Mouse (Mus musculus) thymus, postnatal 36 days (tissue): Measurements from ENCODE around the gene Ptprn2.
A peak's percentile ranks its signal among the peaks of the same experiment; 100 is the strongest.

Experiments used
- DNase-seq, 2 experiments: peaks; one replicate each; pipeline ENCODE4 v3.0.0; 2022; ENCODE audit warnings: mixed read lengths in 2 of 2

The Ptprn2 gene

DNA sequence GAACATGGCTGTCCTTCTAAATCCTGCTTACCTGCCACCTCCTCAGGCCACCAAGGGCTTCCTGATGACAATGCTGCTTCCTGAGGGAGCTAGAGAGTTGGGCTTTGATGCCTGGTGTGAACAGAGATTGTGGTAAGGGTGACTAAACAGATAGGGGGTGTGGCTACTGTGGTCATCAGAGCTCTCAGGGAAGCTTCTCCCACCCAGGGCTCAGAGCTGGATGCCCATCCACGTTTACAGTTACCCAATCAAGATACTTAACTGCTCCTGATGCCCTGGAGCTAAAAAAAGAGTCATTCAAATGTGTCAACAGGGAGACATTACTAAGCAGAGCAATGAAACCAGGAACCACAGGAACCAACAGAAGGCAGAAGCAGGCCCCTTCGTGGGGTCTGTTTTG is 532.4 kb downstream of the Ptprn2 start:
- no peak for DNase-seq

DNA sequence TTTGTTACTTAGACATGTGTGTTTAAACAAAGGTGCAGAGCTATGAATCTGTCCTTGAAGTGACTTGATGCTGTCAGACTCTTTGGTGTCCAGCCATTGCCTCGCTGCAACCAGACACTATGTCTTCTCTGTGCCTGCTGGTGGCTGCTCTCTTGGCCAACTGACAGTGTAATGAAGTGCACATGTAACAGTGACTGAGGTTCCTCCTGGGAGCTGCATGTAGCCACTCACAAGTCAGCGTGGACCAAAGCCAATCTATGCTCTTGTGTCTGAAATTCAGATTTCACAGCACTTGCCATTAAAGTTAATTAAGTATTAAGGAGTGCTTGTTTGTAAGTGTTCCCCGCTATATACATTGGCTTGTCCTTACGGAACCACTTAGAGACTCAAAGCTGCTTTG is 537.7 kb downstream of the Ptprn2 start:
- DNase-seq = no peak

DNA sequence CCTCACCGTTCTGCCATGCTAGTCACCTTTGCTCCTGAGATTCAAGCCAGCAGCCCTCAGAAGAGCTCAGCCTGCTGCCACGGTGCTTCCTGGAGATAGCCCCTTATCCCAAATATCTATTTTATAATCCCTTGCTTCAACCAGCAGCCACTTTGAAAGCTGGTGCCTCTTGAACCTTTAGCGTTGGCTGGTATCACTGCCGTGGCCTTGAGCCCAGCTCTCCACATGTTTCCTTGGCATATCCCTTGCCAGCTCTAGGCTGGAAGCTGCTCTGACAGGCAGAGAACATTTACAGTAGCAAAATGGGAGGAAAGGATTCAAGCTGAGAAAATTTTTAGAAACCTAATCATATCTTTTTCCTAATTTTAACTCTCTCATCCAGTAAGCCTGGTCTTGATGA is 539.4 kb downstream of the Ptprn2 start:
- DNase-seq = no peak

DNA sequence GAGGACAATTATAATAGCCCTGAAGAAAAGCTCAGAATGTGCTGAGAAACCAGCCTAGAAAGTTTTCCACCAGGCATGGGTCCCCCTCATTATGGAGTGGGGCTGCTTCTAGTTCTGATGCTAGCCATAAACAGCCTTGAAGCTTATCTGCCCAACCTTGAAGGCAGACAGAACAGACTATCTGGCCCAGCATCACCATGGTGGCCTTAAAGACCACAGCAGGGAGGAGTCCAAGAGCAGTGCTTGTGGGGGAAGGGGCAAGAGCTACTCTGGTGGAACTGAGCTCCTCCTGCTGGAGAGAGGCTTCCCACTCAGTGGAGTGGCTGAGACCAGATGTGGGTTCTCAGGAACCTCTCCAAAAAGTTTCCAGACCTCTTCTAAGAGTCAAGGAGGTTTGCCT is 540.2 kb downstream of the Ptprn2 start:
- no peak for DNase-seq

DNA sequence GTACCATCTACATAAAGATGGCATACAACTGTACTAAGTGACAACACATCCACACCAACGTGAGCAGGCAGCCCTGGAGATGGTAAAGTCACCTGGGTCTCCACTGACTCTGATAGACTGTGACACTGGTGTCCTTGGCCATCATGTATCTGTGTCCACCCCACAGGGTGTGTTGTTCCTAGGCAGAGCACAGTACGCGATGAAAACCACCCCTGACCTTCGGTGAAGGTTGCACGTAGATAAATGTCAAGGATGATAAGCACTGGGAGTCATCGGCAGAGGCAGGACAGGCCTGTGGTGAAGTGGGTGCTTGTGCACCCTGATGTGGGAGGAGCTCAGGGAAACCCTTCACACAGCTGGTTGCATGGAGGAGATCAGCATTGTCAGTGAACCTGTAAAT is 541.8 kb downstream of the Ptprn2 start:
- DNase-seq = no peak

DNA sequence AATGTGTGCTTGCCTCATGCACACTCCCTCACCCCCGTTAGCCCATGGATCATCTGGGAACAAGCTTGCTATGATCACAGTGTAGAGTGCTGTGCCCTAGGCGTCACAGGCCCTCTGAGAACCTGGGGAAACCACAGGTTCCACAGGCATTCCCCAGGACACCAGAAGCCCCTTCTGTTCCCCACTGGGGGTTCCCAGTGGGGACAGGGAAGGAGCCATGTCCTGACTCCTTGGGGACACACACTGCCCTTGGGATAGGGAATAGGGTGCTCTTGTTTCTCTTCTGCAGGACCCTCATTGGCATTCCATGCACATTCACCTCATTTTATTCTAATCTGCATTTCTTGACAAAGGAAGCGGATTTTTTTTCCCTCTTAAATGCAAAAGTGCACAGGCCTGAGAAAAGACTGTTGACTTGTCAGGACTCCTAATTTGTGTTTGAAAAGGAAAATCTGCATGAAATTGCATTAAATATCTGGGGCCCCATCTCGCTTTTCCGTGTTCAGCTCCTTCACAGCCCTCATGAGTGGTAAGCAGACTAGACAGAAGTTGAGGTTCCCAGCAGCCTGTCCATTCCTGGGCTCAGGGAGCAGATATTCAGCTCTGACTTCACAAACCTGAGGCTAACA is 542.9 kb downstream of the Ptprn2 start:
- no peak for DNase-seq

DNA sequence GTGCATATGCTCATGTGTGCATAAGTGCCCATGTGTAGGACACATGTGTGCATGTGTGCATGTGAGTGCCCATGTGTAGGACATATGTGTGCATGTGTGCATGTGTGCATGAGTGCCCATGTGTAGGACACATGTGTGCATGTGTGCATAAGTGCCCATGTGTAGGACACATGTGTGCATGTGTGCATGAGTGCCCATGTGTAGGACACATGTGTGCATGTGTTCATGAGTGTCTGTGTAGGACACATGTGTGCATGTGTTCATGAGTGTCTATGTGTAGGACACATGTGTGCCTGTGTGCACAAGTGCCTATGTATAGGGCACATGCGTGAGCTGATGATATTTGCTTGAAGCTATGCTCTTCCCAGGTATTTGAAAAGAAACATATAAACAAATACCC is 547.7 kb downstream of the Ptprn2 start:
- DNase-seq = no peak

DNA sequence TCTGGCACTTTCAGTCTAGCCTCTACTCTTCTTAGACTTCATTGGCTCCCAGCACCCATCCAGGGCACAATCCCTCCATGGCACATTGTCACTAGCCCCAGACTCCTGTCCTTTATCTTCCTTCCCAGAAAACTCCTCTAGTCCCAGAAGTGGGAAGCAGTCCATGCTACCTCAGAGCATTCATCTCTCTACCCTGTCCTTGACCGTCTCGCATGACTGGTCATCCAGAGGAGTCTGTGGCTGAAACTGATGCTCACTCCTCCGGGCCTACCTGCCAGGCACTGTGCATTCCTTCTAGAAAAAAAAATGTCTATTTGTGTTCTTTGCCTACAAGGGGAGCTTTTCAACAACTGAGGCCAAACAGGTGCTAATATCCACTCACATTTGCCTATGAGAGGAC is 549.0 kb downstream of the Ptprn2 start:
- DNase-seq = no peak

DNA sequence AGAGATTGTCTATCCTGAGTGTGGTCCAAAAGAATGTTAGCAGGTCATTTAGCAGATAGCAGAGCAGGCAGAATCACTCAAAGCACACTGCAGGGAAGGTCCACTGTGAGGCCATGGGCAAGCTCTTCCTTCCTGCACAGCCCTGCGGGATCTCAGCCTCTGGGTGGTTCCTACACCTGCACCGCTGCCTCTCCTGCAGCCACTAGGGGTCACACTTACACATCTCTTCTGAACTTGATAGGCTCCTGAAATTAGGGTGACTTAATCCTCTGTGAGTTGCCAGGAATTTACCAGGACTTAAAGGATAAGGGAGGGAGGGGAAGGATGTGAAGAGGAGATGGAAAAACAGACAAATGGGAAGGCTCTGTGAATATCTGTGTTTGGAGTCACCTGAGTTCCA is 549.7 kb downstream of the Ptprn2 start:
- peak; percentile 27 to 40 for DNase-seq

DNA sequence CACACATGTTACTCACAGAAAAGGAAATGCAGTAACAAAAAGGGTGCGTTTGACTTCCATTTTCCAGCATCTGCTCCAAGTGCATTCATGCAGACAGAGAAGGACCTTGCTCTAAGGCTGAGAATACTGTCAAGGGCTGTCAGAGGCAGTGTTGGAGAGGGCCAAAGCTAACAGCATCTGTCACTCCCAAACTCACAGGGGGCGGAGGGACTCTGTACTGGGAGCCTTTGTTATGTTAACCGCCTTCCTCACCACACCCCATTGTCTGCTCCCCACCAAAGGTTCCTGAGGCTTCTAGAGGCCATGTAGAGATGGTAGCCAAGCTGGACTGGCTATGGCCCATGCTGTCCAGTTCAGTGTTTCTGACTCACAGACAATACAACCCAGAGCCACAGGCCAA is 553.9 kb downstream of the Ptprn2 start:
- no peak for DNase-seq

DNA sequence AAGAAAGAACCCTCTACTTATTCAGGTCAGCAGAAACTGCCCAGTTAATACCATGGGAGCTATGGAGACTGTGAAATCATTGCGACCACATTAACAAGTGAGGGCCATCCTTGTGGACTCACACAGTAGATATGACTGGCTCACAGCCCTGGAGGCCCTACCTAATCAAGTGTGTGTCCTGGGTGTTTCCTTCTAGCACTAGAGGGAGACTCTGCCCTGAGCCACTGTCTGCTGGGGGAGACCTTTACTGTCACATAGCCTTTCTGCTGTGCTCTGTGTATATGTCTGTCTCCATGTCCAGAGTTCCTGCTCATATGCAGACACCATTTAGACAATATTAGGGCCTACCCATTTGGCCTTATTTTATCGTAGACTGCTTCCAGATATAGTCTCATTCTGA is 555.9 kb downstream of the Ptprn2 start:
- no peak for DNase-seq

DNA sequence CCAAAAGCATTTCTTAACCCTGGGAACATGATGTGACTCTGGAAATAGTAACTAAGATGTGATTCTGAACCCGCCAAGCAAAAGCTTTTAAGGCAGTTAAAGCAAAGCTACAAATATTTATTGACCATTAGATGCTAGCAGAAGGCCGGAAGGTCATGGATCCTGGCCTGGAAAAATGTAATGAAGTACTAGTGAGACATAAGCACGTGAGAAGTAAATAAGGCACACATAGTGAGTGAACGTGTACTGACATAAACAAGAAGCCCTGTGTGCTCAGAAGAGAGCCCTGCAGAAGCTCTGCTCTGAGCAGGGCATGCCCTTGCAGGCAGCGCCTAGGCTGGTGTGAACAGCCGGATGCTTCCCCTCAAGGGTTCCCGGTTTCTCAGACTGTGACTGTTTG is 557.2 kb downstream of the Ptprn2 start:
- no peak for DNase-seq

DNA sequence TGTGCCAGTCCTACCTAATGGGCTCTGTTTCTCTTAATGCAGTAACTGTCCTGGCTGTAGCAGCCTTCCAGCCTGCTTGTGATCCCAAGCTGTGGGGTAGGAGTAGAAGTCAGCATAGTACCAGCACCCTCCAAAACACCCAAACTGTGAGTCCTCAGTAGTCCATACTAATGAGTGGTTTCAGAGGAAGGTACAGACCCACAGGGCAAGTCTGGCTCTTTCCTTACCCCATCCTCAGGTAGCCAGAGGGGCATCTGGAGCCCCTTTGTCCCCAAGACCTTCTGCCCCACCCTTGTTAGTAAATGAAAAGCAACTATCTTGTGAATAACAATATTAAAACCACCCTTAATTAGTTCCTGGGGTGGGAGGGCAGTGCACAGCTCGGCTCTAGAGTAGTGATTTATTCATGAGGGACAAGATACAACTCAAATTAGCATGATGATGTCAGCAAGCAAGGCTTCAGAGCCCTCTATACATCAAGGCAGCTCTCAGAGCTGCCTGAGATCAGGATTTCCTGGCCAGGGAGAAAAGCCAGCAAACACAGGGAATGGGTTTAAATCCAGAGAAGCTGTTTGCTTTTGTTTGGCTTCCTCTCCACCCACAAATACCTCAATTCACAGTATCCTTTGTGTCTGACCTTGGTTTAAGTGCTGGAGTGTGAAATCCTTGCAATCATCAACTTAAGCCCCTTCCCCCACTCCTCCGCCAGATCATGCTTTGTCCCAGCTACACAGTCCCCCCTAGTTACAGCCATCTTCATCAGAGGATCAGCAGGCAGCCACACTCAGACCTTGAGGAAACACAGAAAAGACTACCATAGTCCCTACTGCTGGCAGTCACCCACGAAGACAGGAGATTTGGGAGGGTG is 562.1 kb downstream of the Ptprn2 start:
- no peak for DNase-seq

DNA sequence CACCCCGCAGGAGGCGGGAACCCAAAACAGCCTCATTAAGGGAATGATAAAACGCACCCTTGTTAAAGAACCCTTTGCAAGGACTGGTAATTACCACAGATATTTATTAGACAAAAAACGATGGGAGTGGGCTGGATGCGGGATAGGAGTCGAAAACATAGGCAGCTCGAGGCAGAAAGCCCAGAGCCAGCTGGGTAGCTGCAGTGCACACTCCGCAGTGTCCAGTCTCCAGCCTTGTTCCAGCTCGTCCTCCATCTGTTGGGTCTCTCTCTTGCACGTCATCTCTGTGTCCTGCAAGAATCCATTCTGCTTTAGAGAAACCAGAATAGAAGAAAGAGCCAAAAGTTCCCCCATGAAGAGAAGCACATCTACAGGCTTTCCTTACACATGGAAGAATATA is 564.3 kb downstream of the Ptprn2 start:
- DNase-seq = no peak

DNA sequence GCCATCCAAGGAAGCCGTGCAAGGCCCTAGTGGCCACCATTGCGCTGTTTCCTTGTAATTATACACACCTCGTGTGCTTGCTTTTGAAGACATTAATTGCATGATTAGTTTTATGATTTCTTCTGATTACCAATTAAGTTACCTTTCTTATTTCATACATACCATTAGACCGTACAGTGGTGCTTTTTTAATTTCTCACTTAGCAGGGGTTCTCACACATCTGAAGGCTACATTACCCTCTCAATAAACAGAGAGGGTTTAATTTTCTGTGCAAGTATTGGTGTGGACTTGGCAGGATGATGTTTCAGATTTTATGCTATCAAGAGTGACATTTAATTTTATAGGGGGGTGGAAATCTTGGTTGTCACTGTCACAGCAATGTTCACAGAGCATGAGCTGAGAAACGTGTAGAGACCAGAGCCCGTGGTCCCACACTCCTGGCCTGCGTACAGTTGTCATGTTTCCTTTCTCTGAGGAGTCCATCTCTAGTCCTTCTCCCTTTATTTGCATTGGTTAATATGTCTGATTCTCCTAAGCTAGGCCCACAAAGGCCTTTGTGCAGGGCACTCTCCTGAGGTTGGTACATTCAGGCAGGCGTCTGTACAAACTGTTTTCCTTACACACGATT is 567.8 kb downstream of the Ptprn2 start:
- DNase-seq = no peak

DNA sequence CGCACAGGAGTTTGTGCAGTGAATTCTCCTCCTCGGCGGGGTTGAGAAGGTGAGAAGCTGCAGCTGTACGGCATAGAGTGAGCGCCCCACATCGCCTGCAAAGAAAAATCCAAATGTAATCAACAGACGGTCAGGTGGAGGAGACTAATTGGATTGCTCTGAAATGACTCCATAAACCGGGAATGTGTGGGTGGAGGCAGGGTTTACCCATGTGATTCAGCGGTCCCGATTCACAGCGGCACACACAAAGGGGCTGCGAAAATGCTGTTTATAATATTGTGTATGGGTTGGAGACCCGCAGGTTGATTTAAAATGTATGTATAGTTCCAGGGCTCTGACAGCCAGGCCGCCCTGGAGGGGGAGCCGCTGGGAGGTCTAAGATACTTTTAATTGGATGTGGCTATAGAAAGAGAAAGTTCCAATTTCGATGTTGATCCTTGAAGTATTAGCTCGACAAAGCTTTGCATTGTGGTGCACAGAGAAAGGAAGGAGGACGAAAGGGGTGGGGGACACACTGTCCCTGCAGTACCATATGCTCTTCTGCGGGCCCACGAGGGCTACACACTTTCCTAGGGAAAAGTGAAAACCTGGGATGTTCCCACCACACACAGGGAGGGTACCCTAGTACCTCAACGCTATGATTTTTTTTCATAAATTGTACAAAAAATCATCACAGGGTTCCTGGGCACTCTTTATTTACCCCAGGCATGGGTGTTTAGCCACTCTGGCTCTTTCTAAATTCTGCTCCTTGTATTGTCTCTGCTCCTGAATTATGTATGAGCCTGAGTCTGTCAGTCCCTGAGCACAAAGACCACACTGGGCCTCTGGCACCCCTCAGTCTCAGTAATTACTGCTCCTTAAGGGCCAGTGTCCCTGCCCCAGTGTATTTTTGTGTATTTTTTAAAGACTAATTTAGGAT is 568.6 kb downstream of the Ptprn2 start:
- no peak for DNase-seq

DNA sequence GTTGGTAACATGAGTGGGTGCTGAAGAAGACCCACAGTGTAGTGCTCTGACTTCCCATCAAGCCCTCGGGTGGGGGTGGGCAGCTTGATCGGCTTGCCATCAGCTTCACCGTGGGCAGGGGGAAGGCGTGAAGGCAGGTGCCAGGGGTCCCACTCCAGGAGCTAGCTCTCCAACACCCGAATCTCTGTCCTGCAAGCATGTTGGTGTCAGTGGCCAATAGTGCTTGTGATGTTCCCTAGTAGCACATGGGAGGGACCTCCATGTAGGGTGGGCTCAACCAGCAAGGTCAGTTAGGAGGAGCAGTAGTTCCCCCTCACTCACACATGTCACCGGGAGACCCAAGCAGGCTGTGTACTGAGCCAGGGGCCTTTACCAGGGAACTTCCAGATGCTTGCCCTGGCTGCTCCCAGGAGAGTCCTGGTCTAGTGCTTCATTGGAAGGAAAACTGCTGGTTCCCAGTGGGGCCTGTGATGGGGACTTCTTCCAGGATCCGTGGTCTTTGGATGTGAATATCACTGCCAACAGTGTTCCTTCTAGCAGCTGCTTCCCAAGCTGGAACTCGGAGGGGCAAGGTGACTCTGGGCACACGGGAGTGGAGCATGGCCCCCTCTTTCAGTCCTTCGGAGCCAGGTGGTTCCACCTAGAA is 569.5 kb downstream of the Ptprn2 start:
- DNase-seq = no peak

DNA sequence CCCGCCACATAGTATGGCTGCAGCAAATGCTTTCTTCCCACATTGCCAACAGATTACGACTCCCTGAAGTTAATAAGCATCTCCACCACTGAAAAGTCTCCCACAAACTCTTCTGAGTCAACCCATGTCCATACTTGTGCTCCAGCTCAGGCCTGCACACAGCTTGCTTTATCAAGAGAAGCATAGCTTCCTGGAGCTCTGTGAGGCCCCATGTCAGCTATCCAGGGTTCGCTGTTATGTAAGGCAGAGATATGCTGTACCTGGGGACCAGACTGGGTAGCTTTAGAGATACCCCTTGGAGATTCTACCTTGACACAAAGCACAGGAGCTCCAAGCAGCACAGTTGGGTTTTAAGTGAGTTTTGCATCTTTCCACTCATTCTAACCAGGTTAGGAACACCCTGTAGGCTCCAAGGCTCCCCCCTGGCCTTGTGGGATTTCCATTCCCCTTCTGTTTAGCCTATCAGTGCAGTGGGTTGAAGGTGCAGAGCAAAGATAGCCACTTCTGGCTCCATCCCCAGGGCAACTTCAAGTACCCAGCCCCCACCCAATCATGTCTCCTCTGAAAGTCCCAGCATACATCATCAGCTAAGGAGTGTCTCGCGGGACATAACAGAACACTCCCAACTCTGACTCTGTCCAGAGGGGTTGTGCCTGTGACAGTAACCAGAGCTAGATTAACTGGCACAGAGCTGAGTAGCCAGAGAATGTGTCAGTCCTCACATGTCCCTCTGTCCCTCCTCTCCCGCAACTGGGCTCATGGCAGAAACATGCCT is 572.9 kb downstream of the Ptprn2 start:
- no peak for DNase-seq

DNA sequence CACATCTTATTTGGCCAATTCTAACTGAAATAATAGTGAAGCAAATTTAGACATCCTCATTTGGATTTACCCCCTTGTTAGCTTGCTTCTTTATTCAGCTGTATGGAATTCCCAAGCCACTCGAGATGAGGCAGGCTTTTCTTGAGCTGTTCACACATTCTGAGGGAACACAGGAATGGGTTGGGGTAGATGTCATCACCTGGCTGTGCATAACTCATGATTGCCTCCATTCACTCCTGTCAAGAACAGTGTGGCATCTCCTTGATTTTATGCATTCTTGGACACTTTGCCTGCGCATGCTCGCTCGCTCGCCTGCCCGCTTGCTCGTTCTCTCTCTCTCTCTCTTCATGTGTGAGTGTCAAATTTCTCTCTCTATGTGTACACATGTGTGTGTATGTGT is 573.5 kb downstream of the Ptprn2 start:
- no peak for DNase-seq

DNA sequence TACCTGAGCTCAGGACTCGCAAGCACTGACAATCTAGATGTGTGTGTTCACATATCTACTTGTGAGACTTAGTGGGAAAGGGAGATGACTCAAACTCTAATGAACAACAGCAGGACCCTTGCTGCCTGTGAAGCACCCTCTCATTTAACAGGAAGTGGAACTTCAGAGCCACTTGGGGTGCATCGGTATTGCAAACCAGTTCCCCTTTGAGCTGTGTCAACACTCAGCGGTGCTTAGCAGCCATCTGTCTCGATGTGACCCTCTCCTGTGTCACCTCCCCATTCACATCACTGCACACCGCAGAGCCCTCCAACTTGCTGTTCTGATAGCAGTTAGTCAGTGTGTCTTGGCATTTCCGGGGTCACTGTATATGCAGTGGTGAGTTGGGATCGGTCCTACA is 592.1 kb downstream of the Ptprn2 start:
- DNase-seq = no peak

DNA sequence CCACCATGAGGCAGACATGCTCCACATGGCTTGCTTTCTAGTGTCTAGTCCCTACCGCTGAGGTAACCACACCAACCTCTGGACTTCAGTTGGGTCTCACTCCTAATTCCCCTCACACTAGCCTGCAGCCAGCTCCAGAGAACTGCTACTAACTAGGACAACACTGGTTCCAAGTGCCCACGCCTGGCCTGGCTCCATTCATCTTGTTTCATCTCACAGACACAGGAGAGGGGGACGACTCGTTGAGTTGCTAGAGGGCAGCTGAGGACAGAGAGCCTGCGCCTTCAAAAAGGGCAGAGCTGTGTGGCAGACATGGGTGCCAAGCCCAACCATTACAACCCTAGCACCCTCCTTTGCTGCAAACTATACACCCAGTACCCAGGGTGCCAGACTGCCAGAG is 593.4 kb downstream of the Ptprn2 start:
- no peak for DNase-seq

DNA sequence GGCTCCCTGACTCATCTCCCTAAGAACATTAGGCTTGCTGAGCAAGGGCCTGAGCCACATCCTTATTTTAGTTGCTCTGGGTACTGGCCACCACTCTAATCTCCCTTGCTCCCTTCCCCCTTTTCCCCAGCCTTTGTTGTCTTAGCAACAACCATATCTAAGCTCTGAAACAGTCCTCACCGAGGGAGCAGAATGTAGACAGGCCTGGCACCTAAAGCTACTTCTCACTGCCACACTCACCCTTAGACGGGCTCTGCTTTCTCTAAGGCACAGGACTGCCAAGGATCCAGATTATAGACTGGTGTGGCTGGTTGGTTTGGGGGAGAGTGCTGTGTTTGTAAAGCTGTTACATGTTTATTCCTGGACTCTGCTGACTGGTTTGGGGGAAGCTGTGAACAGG is 594.2 kb downstream of the Ptprn2 start:
- no peak for DNase-seq
